Mouse (Mus musculus) thymus, adult 2 months (tissue): ENCODE data around the gene Il1rl1.

ENCODE experiments used
- CTCF ChIP-seq: fragments of 200-500 bp; IDR thresholded peaks from 2 replicates; pipeline ENCODE4 v1.5.1; 2012; ENCODE audit warnings: mild to moderate bottlenecking, control low read depth, low read length, moderate library complexity, borderline replicate concordance; ENCODE audit not compliant: control insufficient read depth, poor library complexity, insufficient read depth; ENCODE audit errors: extremely low read depth
- POLR2A ChIP-seq: fragments of 200-500 bp; IDR thresholded peaks from 2 replicates; pipeline ENCODE4 v1.6.1; 2012; ENCODE audit warnings: mild to moderate bottlenecking, low read length, control low read depth, moderate library complexity; ENCODE audit not compliant: control insufficient read depth, poor library complexity, insufficient read depth; ENCODE audit errors: extremely low read depth

DNA sequence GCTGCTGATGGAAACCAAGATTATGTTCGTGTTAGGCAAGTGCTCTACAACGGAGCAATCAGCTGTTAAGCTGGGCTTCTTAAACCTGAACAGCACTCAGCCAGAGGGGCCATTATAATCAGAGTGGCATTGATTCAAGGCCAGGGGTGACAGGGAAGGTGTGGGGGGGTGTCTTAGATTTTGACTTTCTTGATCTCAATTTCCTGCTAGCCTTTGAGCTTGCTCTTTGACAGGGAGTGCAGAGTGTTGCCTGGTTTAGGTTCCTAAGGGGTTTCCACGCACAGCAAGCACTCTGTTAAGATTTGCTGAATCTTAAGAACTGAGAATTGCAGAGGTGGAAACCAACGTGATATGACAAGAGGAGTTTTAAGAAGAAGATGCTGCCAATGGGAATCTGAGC lies 47.4 kb downstream of the Il1rl1 start:
- TF ChIP-seq POLR2A: no peak
- no peak for TF ChIP-seq CTCF
